Mouse (Mus musculus): ENCODE measurements around the gene Fcgr3.
A peak's percentile ranks its signal among the peaks of the same experiment; 100 is the strongest.

Fcgr3 gene

GRCm38 (mm10) chr1:171050774-171051173, 14.0 kb downstream of the Fcgr3 start:
- no peak for DNase-seq (ENCODE audit: low spot score)

GRCm38 (mm10) chr1:171049263-171049662, 15.5 kb downstream of the Fcgr3 start:
- no peak for DNase-seq (ENCODE audit: low spot score)

GRCm38 (mm10) chr1:171046501-171046900, 18.2 kb downstream of the Fcgr3 start:
- no peak for DNase-seq (ENCODE audit: low spot score)

GRCm38 (mm10) chr1:171045079-171045465, 19.7 kb downstream of the Fcgr3 start:
- DNase-seq (ENCODE audit: low spot score): no peak

GRCm38 (mm10) chr1:171044365-171045078, 20.2 kb downstream of the Fcgr3 start:
- peak; percentile 81 for DNase-seq (ENCODE audit: low spot score)

GRCm38 (mm10) chr1:171043594-171044153, 21.1 kb downstream of the Fcgr3 start:
- no peak for DNase-seq (ENCODE audit: low spot score)

- no peak for DNase-seq (ENCODE audit: low spot score)
Measured at GRCm38 (mm10) chr1:171039880-171040279, 24.9 kb downstream of the Fcgr3 start.

- no peak for DNase-seq (ENCODE audit: low spot score)
Measured at GRCm38 (mm10) chr1:171039135-171039534, 25.6 kb downstream of the Fcgr3 start.

- peak; percentile 77 for DNase-seq (ENCODE audit: low spot score)
Measured at GRCm38 (mm10) chr1:171037861-171038721, 26.6 kb downstream of the Fcgr3 start.

- DNase-seq (ENCODE audit: low spot score): peak; percentile 62
Measured at GRCm38 (mm10) chr1:171036550-171037324, 28.0 kb downstream of the Fcgr3 start.

- no peak for DNase-seq (ENCODE audit: low spot score)
Measured at GRCm38 (mm10) chr1:171035611-171036010, 29.1 kb downstream of the Fcgr3 start.

GRCm38 (mm10) chr1:171034201-171034600, 30.5 kb downstream of the Fcgr3 start:
- no peak for DNase-seq (ENCODE audit: low spot score)

GRCm38 (mm10) chr1:171033756-171034155, 31.0 kb downstream of the Fcgr3 start:
- peak; percentile 68 for DNase-seq (ENCODE audit: low spot score)

- no peak for DNase-seq (ENCODE audit: low spot score)
Measured at GRCm38 (mm10) chr1:171033196-171033595, 31.5 kb downstream of the Fcgr3 start.

GRCm38 (mm10) chr1:171032691-171033090, 32.0 kb downstream of the Fcgr3 start:
- no peak for DNase-seq (ENCODE audit: low spot score)

GRCm38 (mm10) chr1:171031752-171032151, 33.0 kb downstream of the Fcgr3 start:
- DNase-seq (ENCODE audit: low spot score): no peak

- DNase-seq (ENCODE audit: low spot score): no peak
Measured at GRCm38 (mm10) chr1:171019311-171019950, 45.3 kb downstream of the Fcgr3 start.

GRCm38 (mm10) chr1:171018737-171019136, 46.0 kb downstream of the Fcgr3 start, which contains the start of gene Fcgr4:
Fcgr4 (plus strand) TSS chr1:171018920.
- no peak for DNase-seq (ENCODE audit: low spot score)

GRCm38 (mm10) chr1:171017468-171018158, 47.1 kb downstream of the Fcgr3 start:
- DNase-seq (ENCODE audit: low spot score): no peak

GRCm38 (mm10) chr1:171016676-171017356, 47.9 kb downstream of the Fcgr3 start:
- no peak for DNase-seq (ENCODE audit: low spot score)

All from left cerebral cortex, adult 11 months (tissue).